Mouse (Mus musculus) mouse embryonic stem cell (cell line): Measurements from ENCODE around the gene Cib2.

ENCODE experiments used
- in situ Hi-C, 2 experiments: fragments of 300-500 bp; cut with MboI; formaldehyde crosslinking; loops; 1 replicate in 1 of 2; 3 replicates in 1 of 2; pipeline ENCODE4 v1.14.3; 2019 to 2020; ENCODE audit warnings: low sequenced_read_pairs in 2 of 2, low pct_unique_long_range_greater_than_20kb in 1 of 2, mixed read lengths in 1 of 2; ENCODE audit not compliant: unreplicated experiment in 1 of 2

Cib2 gene

GRCm38 (mm10) chr9:54502111-54502495 is 57.9 kb downstream of the Cib2 start:
- in situ Hi-C loops: no loop called here

GRCm38 (mm10) chr9:54501453-54502110 is 58.4 kb downstream of the Cib2 start, which contains the start of gene Dmxl2:
Dmxl2 (minus strand) TSS chr9:54501626.
- in situ Hi-C loops: no loop called here

GRCm38 (mm10) chr9:54500832-54501452 is 59.1 kb downstream of the Cib2 start:
- in situ Hi-C loops: no loop called here

- in situ Hi-C loops: no loop called here
Measured at GRCm38 (mm10) chr9:54499791-54500190, 60.2 kb downstream of the Cib2 start.

GRCm38 (mm10) chr9:54499291-54499690 is 60.7 kb downstream of the Cib2 start:
- in situ Hi-C loops: no loop called here
